Mouse (Mus musculus) midbrain, embryonic 10.5 days (tissue): ENCODE results near the gene Itch. TPM values are rescaled to one million over a fixed set of nuclear protein-coding genes. Genes with fewer than 3 reads are reported as not detected.

ENCODE experiments used
- DNase-seq: peaks from one replicate; pipeline ENCODE4 v3.0.0-alpha.2; 2017; ENCODE audit warnings: low spot score
- H3K27ac ChIP-seq: fragments of 300-500 bp; sonication (generic); replicated peaks from 2 replicates; pipeline ENCODE4 v1.5.1; 2016; ENCODE audit warnings: mild to moderate bottlenecking
- H3K27me3 ChIP-seq: fragments of 300-500 bp; sonication (generic); 2 replicates; pipeline ENCODE4 v1.6.1; 2016; ENCODE audit warnings: low read depth, mild to moderate bottlenecking; ENCODE audit not compliant: poor library complexity, severe bottlenecking
- H3K36me3 ChIP-seq: fragments of 300-500 bp; sonication (generic); 2 replicates; pipeline ENCODE4 v1.6.1; 2016; ENCODE audit warnings: mild to moderate bottlenecking, moderate library complexity
- H3K4me1 ChIP-seq: fragments of 300-500 bp; sonication (generic); 2 replicates; pipeline ENCODE4 v1.6.1; 2016
- H3K4me3 ChIP-seq: fragments of 300-500 bp; sonication (generic); 2 replicates; pipeline ENCODE4 v1.5.1; 2016; ENCODE audit warnings: mild to moderate bottlenecking, moderate library complexity
- H3K9me3 ChIP-seq: fragments of 300-500 bp; sonication (generic); replicated peaks from 2 replicates; pipeline ENCODE4 v1.6.1; 2016; ENCODE audit warnings: mild to moderate bottlenecking
- WGBS: fragments of 180-500 bp; shearing (Covaris S2); methylation state at CpG from one replicate; pipeline ENCODE4 v1.1.7; 2016; 5-methylcytosine and 5-hydroxymethylcytosine counted together
- polyA plus RNA-seq: library from polyadenylated mRNA; unstranded; fragments of >200 nt; fragmentation: Nextera tagmentation; extraction: Ambion mirVana; gene quantifications from 2 replicates; pipeline ENCODE4 v1.2.1, GENCODE M21; 2016

Itch gene
- polyA plus RNA-seq, 1 experiment from 2014 or later: 54.6 TPM

GRCm38 (mm10) chr2:155276195-155276594 is 142.9 kb downstream of the Itch start, which contains the start of gene Map1lc3a:
Gene Map1lc3a, plus strand, starts transcription at chr2:155276297.
- WGBS: 1% methylated on average over 47 of the region's 47 CpGs
- Histone ChIP-seq H3K27me3 (peaks cover 6% of the 10 kb centered on the region), H3K36me3 (peaks cover 22% of the 10 kb centered on the region), H3K27ac (peak within 1 kb of the TSS; percentile 89), H3K9me3 (no peaks in the 10 kb centered on the region), H3K4me1 (peaks cover 15% of the 10 kb centered on the region), H3K4me3 (peak within 1 kb of the TSS; percentile 87)
- DNase-seq: peak; percentile 92

Other genes starting within 250 kb of the Itch start
- gene Eif2s2, start 240.6 kb upstream of the Itch start, polyA plus RNA-seq: 108 and 119 TPM in 2 replicates
- 0.04 and 0.09 TPM in 2 replicates for gene Gm14226, start 115.2 kb upstream of the Itch start, polyA plus RNA-seq
- 89.6 and 106 TPM in 2 replicates for gene Ahcy, start 59.0 kb upstream of the Itch start, polyA plus RNA-seq
- gene Dynlrb1, start 103.0 kb downstream of the Itch start, polyA plus RNA-seq: 422 and 437 TPM in 2 replicates
- 106 and 135 TPM in 2 replicates for gene Map1lc3a, start 142.8 kb downstream of the Itch start, polyA plus RNA-seq
- 57.1 and 58.5 TPM in 2 replicates for gene Pigu, start 223.9 kb downstream of the Itch start, polyA plus RNA-seq
- 43.6 and 75.1 TPM in 2 replicates for gene Trp53inp2, start 247.6 kb downstream of the Itch start, polyA plus RNA-seq